Comparison of ENCODE assay signal across 8 mouse cellular contexts in genomic region chr16:56716557-56717179, GRCm38 (mm10). TPM values are rescaled to one million over a fixed set of nuclear protein-coding genes. Genes with fewer than 3 reads are reported as not detected.
A peak's percentile ranks its signal among the peaks of the same experiment; 100 is the strongest.
DNase-seq lines count a peak whose midpoint lies in the region; ATAC-seq and TF ChIP-seq lines count a peak whose summit lies in the region.

No protein-coding gene starts in this region.

- H3K36me3 ChIP-seq in forebrain, postnatal 0 days (ENCODE audit: insufficient read depth), result peaks cover 5% of the 10 kb centered on the region; the same call in 1 of the 2 replicates
- H3K36me3 ChIP-seq in kidney, postnatal 0 days (ENCODE audit: insufficient read depth, low read length), result peaks cover 5% of the 10 kb centered on the region; the same call in 1 of the 2 replicates
- peaks cover 19% of the 10 kb centered on the region for H3K36me3 ChIP-seq in megakaryocyte, embryonic 14.5 days (replicated peaks; ENCODE audit: low read length)
- H3K36me3 ChIP-seq in stomach, postnatal 0 days (ENCODE audit: control insufficient read depth, insufficient read depth, low read length), result 0 out of 2 replicates have a peak, but pooled peaks cover 3% of the 10 kb centered on the region

- peak overlapping the region; percentile 75 for H3K4me2 ChIP-seq in forebrain, postnatal 0 days (ENCODE audit: low read depth)
- H3K4me2 ChIP-seq in kidney, postnatal 0 days (ENCODE audit: low read length), result peak overlapping the region; percentile 83
- peak overlapping the region; percentile 68 for H3K4me2 ChIP-seq in stomach, postnatal 0 days (replicated peaks; ENCODE audit: low read depth)

- TF ChIP-seq CTCF in forebrain, postnatal 0 days (IDR thresholded peaks at IDR 0.05; ENCODE audit: low read depth), result no peak
- no peak for TF ChIP-seq CTCF in kidney, postnatal 0 days (IDR thresholded peaks at IDR 0.05; ENCODE audit: low read depth)
- TF ChIP-seq CTCF in stomach, postnatal 0 days (IDR thresholded peaks at IDR 0.05; ENCODE audit: low read depth), result no peak

- peak overlapping the region; percentile 95 for H3K27ac ChIP-seq in forebrain, postnatal 0 days (ENCODE audit: low read depth, low read length)
- H3K27ac ChIP-seq in kidney, postnatal 0 days, result peak overlapping the region; percentile 97
- H3K27ac ChIP-seq in stomach, postnatal 0 days (replicated peaks), result peak overlapping the region; percentile 96

- no peaks in the 10 kb centered on the region for H3K9me3 ChIP-seq in forebrain, postnatal 0 days (ENCODE audit: low read length)
- H3K9me3 ChIP-seq in kidney, postnatal 0 days (replicated peaks; ENCODE audit: low read length), result no peaks in the 10 kb centered on the region
- no peaks in the 10 kb centered on the region for H3K9me3 ChIP-seq in megakaryocyte, embryonic 14.5 days
- H3K9me3 ChIP-seq in stomach, postnatal 0 days (ENCODE audit: control insufficient read depth, low read length), result no peaks in the 10 kb centered on the region

- under 1% methylated on average over 36 of the region's 38 CpGs for WGBS in forebrain, postnatal 0 days
- WGBS in kidney, postnatal 0 days, result under 1% methylated on average over 37 of the region's 38 CpGs
- WGBS in stomach, postnatal 0 days, result 1% methylated on average over 30 of the region's 38 CpGs

- no peaks in the 10 kb centered on the region for H3K27me3 ChIP-seq in forebrain, postnatal 0 days (ENCODE audit: insufficient read depth, low read length)
- H3K27me3 ChIP-seq in kidney, postnatal 0 days (ENCODE audit: insufficient read depth, low read length), result no peaks in the 10 kb centered on the region
- no peaks in the 10 kb centered on the region for H3K27me3 ChIP-seq in megakaryocyte, embryonic 14.5 days (replicated peaks)
- H3K27me3 ChIP-seq in stomach, postnatal 0 days (ENCODE audit: control insufficient read depth, insufficient read depth, low read length), result no peaks in the 10 kb centered on the region

- peaks cover 9% of the 10 kb centered on the region; the same call in 1 of the 2 replicates for H3K4me1 ChIP-seq in forebrain, postnatal 0 days (ENCODE audit: insufficient read depth)
- peaks cover 7% of the 10 kb centered on the region; the same call in 1 of the 2 replicates for H3K4me1 ChIP-seq in kidney, postnatal 0 days (replicated peaks; ENCODE audit: insufficient read depth, low read length)
- peaks cover 39% of the 10 kb centered on the region for H3K4me1 ChIP-seq in megakaryocyte, embryonic 14.5 days
- no peaks in the 10 kb centered on the region for H3K4me1 ChIP-seq in stomach, postnatal 0 days (replicated peaks; ENCODE audit: control insufficient read depth, insufficient read depth)

- H3K4me3 ChIP-seq in forebrain, postnatal 0 days (ENCODE audit: low read depth, low read length), result peak overlapping the region; percentile 76
- H3K4me3 ChIP-seq in kidney, postnatal 0 days (replicated peaks; ENCODE audit: low read depth, low read length), result peak overlapping the region; percentile 85
- peak overlapping the region; percentile 98 for H3K4me3 ChIP-seq in megakaryocyte, embryonic 14.5 days (replicated peaks)
- peak overlapping the region; percentile 72 for H3K4me3 ChIP-seq in stomach, postnatal 0 days (ENCODE audit: low read depth, low read length)

- peak; percentile 54 for ATAC-seq in forebrain, postnatal 0 days
- no peak; the same call in 1 of the 2 replicates for ATAC-seq in kidney, postnatal 0 days (replicated peaks; ENCODE audit: low FRiP score, low read depth)
- ATAC-seq in stomach, postnatal 0 days (ENCODE audit: low FRiP score, low TSS enrichment), result peak; percentile 7

- no peak for TF ChIP-seq EP300 in stomach, postnatal 0 days (optimal IDR thresholded peaks at IDR 0.05)

- peak overlapping the region; percentile 88 for H3K9ac ChIP-seq in forebrain, postnatal 0 days
- peak overlapping the region; percentile 89 for H3K9ac ChIP-seq in kidney, postnatal 0 days (ENCODE audit: low read depth, low read length)
- peak overlapping the region; percentile 88 for H3K9ac ChIP-seq in stomach, postnatal 0 days (ENCODE audit: low read length)

- peak; percentile 15 to 17 for DNase-seq in frontal cortex, postnatal 36 days (ENCODE audit: low spot score in 2 of 2)
- DNase-seq in frontal cortex, postnatal 25 days (ENCODE audit: low spot score in 2 of 2), result no peak
- peak; percentile 57 for DNase-seq in A20 (ENCODE audit: low read depth, low spot score)
- peak; percentile 41 for DNase-seq in c-Kit-positive CD71-positive TER-119-negative erythroid progenitor cells, embryonic 14.5 days (ENCODE audit: low read depth)
- DNase-seq in forebrain, postnatal 0 days, result peak; percentile 22
- DNase-seq in kidney, postnatal 0 days (ENCODE audit: low spot score), result peak; percentile 45
- DNase-seq in stomach, postnatal 0 days (ENCODE audit: low spot score), result no peak

RNA-seq across cellular contexts. Expression of gene Tfg, which starts 0.6 kb away (rescaled TPM):
- total RNA-seq in forebrain, postnatal 0 days (2014; rRNA removed), result 95.9 and 105 TPM in 2 replicates
- 151 and 155 TPM in 2 replicates for polyA plus RNA-seq in forebrain, postnatal 0 days (2015; fragmentation: Nextera tagmentation; extraction: Ambion mirVana)
- polyA plus RNA-seq in kidney, postnatal 0 days (2015; fragmentation: Nextera tagmentation; extraction: Ambion mirVana), result 118 and 125 TPM in 2 replicates
- 7.9 and 32.3 TPM in 2 replicates for polyA plus RNA-seq in megakaryocyte, embryonic 14.5 days (2012; ENCODE audit: insufficient read depth, low replicate concordance)
- 115 and 117 TPM in 2 replicates for polyA plus RNA-seq in stomach, postnatal 0 days (2015; fragmentation: Nextera tagmentation; extraction: Ambion mirVana)

Comparison
In these comparisons a context has a peak if more than half of its experiments do, and no peak if none do; other contexts are left out.
1. DNase-seq: peak in frontal cortex, postnatal 36 days (2 of 2), A20 (single experiment), c-Kit-positive CD71-positive TER-119-negative erythroid progenitor cells, embryonic 14.5 days (single experiment), forebrain, postnatal 0 days (single experiment) and kidney, postnatal 0 days (single experiment); none in frontal cortex, postnatal 25 days (0 of 2) and stomach, postnatal 0 days (single experiment).
2. Peak in every context shown above with its lines, with median percentiles within 50 percentile points of each other: H3K27ac ChIP-seq, H3K4me2 ChIP-seq, H3K4me3 ChIP-seq and H3K9ac ChIP-seq.